Mouse (Mus musculus) frontal cortex, postnatal 10 days (tissue): ENCODE measurements around the gene P2ry6.

Experiments used
- DNase-seq, 2 experiments: peaks; one replicate each; pipeline ENCODE4 v3.0.0; 2022; ENCODE audit warnings: low spot score in 2 of 2, mixed read lengths in 1 of 2

Gene P2ry6

DNA sequence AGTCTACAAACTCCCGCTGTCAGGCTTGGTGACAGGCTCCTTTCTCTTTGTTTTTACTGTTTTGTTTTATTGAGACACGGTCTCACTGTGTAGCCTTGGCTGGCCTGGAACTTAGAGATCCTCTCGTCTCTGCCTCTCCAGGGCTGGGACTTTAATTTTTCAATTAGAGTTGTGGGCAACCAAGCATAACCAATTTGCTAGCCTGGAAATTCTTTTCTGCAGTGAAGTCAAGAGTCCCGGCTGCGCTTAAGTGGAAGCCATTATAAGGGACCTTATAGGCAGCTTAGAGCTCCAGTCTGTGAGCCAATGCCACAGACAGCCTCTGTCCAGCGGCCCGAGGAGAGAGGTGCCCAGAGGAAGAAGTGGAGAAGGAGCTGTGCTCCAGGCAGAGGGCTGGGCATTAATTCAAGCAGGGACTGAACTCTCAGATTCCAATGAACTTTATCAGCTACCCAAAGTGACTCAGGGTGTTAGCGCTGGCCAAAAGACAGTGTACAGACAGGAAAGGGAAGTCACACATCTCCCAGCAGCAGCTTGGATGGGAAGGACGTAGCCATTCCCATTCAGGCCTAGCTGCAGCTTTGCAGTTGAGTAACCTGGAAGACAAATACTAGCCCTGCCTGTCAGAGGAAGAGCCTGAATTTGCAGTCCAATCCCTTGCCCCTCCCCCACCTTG, 16.3 kb upstream of the P2ry6 start:
- no peak for DNase-seq

DNA sequence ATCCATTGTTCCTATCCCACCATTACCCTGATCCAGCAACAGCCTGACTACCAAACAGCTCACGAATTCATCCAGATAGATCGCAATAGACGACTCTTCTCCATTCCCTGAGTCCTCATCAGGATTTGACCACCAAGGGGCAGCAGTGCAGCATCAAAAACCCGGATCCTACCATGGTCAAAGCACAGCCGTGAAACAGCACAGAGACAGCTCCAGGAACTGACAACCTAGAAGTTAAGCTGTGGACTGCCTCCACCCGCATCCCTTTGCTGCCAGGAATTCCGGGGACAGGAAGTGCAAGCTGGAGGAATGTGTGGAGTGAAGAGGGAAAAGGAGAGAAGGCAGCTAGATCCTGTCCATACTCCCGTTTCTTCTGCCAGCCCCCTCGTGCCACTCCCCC, 13.6 kb upstream of the P2ry6 start:
- peak in 1 of 2 experiments; percentile 64 for DNase-seq

DNA sequence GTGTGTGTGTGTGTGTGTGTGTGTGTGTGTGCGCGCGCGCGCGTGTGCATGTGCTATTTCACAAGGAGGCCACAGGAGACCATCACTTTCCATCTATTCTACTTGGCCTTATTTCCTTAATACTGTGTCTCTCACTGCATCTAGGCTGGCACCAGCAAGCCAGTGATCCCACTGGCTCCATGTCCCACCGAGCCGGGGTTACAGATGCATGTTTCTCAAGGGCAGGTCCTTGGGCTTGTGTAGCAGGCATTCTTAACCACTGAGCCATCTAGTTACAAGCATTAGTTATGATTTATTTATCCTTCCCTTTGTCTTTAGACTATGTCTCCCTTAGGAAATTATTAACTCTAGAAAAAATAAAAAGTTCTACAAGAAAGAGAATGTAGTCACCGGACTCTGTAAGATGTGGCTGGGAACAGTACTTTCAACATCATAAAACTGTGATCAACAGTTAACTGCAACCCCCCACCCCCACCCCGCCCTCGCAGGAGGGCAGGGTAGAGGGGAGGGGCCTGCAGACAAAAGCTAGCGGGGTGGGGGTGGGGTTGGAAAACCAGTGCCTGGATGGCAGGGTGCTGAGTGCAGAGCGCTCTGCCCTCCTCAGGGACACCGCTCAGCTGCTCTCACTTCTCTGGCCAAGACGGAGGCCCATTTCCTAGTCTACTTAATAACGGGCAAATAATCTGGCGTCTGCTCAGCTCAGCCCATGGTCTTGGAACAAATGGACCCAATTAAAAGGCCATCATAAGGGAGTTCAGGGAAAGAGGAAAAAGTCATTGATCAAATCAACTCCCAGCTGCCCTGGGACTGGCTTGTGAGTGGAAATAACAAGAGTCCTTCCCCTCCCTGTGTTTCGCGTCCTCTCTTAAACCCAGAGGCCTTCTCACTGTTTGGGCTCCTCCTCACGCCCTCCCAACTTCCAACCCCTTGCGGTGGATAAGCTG, 10.3 kb upstream of the P2ry6 start:
- no peak for DNase-seq

DNA sequence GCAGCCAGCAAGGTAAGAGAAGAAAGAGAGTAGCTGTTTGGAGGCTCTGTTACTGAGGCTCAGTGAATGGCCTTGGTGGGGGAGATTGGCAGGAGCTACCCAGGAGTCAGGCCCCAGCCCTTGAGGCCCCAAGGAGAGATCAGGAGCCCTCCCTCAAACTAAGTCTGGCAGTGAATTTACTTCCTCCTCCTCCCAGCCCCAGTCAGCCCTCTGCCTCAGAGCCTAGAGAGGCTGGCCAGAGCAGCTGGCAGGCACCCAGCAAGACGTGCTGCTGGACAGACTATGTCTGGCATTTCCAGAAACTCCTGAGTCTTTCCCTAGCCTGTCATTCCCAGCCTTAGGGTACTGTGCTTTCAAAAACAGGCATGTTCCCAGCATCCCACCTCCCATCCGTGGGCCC, 4.7 kb upstream of the P2ry6 start:
- peak; percentile 37 to 40 for DNase-seq

DNA sequence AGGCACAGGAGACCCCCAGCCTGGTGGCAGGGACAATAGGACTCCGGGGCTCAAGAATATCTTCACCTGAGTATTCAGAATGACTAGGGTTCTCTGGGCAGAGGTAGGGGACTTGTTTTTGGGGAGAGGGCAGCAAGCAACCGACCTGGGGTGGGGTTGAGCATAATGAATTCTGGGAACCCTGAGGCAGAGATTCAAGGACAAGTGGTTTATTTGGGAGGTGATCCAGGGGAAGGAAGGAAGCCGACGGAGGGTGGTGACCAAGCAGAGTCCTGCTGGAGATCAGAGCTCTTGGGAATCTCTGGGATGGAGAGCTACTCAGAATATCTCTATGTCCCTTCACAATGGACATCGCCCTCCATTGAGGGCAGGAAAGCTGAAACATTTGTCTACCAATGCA, 3.7 kb upstream of the P2ry6 start:
- DNase-seq, result no peak

DNA sequence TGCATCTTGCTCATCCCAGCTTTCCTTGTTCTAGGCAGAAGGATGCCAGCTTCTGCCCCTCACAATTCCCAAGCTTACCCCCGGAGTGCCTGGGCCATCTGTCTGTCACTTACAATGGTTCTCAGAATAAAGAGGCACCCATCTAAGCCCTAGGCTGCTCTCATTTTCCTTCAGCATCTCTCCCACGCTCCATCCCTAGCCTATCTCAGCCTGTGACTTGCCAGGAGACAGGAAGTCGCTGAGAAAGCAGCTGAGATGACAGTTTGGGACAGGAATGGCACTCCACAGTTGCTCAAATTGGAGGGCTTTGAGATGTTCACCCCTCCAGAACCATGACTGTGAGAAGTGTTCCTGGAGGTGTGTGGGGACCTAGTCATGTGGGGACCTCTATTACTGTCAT, 1.6 kb downstream of the P2ry6 start:
- DNase-seq, result no peak

DNA sequence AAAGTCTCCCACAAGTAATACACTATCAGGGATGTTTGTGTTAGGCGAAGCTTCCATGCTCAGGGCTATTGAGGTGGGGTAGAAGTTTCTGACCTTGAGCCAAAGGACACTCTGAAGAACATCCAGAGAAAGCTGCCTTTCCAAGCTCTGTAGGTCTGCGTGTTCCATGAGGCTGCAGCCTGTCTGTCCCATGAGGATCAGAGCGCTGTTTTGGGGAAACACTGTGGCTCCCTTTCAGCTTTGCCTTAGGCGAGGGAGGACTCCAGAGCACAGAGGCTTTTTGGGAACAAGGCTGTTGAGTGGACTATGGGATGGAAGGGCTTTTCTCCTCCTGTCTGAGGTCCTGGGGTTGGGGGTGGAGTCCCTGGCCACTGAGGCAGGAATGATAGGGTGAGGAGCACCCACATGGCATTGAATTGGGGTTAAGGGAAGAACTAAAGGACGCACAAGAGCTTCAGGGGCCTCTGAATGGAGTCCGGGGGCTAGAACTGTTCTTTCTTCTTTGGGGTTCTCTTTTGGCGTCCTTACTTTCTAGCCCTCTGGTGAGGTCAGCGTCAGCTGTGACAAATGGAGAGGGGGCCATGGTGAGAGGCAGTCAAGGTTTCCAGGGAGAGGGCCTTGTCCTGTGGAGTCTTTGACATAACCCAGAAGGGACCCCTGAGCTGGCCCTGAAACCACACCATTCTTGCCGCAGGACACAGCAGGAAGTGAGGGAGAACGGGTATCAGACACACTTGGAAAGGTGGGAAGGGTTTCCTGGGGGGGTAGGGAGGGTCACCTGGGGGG, 5.4 kb downstream of the P2ry6 start:
- DNase-seq, result no peak

DNA sequence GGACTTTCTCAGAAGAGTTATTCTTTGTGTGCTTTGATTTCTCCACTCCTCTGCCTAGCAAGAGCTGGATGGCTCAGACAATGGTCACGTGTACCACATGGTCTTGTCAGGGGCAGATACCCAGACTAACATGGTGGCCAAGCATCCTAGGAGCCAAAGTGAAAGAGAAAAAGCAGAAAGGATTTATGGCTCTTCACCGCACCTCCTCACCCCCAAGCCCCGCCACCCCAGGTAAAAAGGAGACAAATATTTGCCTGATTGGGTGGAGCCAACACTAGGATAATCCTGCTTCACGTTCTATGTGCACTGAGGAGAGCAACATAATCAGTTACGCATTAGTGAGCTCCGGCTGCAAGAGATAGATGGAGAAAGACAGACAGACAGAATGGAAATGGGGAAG, 6.1 kb downstream of the P2ry6 start:
- no peak for DNase-seq

DNA sequence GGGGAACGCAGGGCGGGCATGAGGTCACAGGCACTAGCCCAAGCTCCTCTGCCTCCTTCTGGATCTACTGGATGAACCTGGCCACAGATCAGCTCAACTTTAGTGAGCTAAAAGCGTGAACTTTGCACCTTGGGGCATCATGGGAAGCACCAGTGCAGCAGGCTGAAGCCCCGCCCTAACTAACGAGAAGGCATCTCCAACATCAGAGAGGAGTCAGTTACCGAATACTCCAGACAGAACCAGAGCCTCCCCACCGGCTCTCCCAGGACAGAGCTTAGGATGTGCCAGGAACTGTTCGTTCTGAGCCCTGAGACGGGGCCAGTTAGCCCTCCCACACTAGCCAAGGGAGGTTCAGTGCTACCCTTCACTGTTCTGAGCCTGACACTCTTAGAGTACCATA, 6.6 kb downstream of the P2ry6 start:
- DNase-seq, result no peak

DNA sequence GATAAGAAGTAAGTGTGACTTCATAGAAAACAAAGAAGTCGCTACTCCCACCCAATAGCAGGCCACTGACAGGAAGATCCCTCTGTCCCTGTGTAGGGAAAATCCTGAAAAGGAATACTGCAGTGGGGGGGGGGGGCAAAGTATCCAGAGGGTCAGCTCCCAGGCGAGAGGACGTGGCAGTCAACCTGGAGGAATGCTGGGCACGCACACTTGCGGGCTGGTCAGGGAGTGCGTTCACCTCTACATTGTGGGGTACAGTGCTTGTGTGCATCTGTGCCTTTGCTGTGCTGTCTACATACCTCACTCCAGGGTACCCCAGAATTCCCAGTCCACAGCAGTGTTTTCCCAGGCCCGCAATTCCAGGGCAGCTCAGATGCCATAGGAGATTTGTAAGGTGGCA, 8.4 kb downstream of the P2ry6 start:
- DNase-seq, result no peak

DNA sequence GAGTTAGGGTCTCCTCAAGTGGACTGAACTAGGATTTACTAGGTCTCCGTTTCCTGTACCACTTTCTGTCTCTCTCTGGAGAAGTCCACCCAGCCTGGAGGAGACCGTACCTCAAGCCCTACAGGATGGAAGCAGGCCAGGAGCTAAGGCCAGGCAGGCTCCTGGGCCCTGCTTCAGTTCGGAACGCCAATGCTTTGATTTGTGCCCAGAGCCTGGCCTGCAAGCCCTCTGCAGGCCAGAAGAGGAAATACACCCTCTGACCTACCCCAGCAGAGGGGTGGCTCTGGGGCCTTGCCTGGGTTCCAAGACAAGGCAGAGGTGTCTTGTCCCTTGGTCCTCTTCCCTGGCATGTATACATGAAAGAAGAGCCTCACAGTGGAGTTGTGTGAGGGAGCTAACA, 9.4 kb downstream of the P2ry6 start:
- DNase-seq, result no peak

DNA sequence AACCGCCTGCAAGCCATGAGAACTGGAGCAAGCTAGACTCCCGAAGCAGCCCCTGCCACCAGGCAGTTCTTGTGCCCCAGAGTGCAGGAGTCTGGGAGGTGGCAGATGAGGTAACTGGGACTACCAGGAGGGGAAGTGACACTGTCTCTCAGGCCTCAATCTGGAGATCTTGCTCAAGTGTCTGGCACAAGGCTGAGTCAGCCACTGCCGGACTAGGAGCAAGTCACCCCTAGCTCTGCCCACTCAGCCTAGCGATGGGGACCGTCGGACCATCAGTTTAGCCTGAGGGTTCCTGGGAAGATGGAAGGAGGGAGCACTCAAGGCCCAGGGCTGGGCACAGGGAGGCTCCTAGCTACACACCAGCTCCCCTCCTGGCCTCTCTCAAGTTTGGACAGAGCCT, 10.2 kb downstream of the P2ry6 start:
- DNase-seq, result no peak

DNA sequence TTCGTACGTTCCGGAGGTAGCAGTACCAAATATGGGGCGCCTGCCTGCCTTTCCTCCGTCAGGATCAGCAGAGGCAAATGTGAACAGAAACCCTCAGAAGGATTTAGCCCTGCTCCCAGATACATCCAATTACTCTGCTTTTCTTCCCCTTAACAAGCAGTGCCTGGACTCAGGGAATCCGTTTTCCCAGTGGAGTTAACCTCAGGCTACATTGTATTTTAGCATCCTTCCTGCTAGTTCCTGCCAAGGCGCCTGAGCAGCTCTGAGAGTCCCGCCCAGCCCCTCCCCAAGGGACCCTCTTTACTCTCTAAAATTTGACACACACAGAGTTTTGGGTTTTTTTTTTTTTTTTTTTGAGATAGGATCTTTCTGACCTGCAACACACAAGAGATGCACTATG, 11.1 kb downstream of the P2ry6 start:
- no peak for DNase-seq

DNA sequence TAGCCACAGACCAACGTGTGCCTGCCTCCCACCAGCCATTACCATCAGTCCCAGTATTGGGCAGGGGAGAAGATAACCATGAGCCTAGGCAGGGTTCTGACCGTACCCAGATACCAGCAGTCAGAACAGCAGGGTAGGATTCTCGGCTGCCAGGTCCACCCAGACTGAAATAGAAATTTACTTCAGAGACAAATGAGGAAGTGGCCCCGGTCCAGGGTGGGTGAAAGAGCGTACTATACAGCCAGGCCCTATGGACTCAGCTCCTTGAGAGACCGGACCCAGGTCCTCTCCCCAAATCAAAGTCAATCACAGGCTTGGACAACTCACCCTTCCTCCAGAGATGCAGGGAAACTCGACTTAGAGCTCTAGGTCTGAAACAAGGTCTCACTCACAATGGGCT, 13.3 kb downstream of the P2ry6 start:
- no peak for DNase-seq

DNA sequence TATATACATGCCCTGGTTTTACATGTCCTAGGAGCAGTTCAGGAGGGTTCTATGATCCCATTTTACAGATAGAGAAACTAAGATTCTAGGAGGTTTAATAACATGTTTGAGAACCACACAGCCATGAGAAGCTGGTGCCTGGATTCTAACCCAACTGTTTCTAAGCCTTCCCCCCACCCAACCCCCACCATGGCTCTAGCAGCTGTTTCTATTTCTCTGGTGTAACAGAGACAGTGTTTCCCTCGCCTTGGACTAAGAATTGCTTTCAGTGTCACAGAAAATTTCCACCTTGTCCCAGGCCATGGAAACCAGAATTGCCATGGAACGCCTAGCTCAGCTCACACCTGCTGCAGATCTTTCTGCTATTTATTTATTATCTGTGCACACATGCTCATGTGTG, 14.0 kb downstream of the P2ry6 start:
- DNase-seq, result no peak

DNA sequence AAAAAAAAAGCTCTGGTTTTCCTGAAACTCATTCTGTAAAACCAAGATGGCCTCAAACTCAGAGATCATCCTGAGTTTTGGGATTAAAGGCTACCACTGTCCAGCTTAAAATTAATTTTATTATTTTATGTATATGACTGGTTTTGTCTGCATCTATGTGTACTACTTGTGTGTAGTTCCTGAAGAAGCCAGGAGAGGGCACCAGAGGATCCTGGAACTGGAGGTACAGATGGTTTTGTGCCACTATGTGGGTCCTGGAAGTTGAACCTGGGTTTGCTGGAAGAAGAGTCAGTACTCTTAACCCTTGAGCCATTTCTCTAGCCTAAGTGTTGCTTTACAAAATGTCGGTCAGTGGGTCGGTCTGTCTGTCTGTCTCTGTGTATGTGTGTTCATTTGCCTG, 16.0 kb downstream of the P2ry6 start:
- DNase-seq, result no peak

DNA sequence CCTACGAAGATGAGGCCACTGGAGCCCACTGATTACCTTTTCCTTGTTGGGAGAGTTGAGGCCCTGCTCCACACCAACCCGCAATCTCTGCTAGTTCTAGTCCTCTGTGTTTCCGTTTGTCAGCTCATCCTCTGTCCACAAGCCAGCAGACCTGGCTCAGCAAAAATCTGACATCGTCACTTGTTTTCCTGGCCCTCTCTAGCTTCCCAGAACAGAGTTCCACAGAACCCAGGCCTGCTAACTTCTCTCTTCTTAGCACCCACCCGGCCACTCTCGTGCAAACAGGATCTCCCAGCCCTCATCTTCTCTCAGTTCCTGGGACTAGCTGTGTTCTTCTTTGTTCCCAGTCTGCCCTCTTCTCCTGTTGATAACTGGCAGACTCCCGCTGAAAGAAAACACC, 21.8 kb downstream of the P2ry6 start:
- DNase-seq, result no peak

DNA sequence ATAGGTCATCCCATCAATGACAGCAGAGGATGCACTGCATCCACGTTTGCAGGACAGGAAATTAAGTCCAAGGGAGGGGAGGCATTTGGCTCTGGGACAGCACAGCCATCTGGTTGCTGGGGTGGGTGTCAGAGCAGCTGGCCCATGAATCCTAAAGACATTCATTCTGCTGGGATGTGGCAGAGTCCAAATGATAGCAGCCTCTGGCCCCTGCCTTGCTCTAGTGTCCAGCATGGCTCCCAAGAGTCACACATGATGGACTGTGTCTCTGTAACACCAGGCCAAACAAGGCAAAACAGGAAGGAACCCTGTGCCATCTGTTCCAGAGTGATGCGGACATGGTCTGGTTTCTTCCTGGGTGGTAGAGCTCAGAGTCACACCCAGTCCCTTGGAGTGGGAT, 22.5 kb downstream of the P2ry6 start:
- DNase-seq, result no peak

DNA sequence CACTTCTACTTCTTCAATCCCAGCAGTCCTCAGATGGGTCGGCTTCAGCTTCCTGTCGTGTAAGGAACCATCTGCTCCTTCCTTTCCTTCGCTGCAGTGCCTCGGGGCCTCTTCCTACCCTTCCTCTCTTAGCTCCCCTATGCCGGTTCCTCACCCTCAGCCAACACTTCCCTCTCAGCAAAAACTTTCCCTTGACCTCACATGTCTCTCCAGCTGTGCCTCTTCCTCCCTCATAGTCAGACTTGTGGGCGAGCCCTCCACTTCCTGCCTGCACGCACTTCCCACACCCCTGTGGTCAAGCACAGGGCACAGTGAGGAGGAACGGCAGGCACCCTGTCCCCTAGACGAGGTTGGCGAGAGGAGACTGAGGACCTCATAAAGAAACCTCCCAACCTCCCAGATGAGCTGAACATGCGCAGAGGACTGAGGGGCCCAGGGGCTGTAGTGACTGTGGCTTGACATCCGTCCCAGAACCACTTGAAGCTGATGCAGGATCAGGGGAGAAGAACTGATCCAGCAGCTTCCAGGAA, 23.9 kb downstream of the P2ry6 start:
- DNase-seq, result peak in 1 of 2 experiments; percentile 59

DNA sequence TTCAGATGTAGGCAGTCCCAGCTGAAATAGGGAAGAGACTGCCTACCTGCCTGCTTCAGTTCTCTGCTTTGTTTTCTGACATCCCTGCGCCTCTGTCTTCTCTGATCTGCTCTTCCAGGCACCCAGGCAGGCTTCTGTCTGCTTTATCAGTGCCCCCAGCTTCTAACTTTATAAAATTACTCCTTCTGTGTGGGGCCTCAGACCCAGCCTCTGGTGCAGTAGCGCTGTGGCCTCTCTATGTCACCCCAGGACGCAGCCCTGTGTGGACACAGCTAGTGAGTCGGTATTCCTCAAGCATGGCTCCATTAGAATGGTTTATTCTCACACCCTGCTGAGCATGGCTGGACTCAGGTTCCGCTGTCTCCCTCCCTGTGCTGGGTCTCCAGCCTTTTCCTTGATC, 24.4 kb downstream of the P2ry6 start:
- DNase-seq, result no peak

DNA sequence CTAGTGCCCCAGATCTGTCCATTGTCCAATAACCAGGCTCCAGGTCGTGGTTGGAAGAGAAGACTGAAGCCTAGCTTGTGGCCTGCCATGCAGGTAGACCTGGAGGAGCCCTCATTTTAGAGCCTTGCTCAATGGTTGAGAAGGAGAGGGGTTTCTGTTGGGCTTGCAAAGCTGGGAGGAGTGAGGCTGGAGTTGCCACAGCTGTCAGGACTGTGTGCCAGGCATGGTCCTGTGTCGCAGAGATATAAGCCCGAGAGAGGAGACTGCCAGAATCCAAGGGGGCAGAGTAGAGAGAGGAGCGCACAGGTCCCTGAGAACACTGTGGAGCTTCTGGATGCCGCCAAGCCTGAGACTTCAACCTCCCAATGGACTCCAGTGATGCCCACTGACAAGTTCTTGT, 29.7 kb downstream of the P2ry6 start:
- DNase-seq, result no peak

DNA sequence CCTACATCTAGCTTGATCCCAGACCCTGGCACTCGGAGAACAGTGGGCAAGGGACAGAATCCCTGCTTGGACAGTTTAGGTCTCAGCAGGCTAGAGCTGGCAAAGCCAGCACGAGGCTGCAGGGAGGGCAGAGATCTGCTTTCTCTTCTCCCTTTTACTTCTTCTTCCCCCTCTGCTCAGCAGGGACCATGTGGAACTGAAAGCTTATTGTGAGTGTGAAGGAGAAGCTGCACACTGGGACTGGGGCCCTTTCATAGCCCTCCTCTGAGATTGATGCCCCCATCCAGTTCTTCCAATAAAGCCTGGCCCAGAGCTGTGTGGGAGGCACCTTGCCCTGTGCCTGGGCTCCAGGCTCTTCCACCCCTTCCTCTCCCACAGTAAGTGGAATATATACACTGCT, 30.1 kb downstream of the P2ry6 start:
- DNase-seq, result no peak
